ENCODE assay signal across 28 mouse cellular contexts in genomic region chr2:170022953-170023352, GRCm38 (mm10).
A peak's percentile ranks its signal among the peaks of the same experiment; 100 is the strongest.
DNase-seq lines count a peak whose midpoint lies in the region; ATAC-seq and TF ChIP-seq lines count a peak whose summit lies in the region.
"Had no signal": no experiment of that assay in that cellular context is flagged by ENCODE, and none has a peak within 500 bp of the region (broad histone marks: within the 10 kb centered on the region; RNA-seq: fewer than 3 reads in every experiment).

No protein-coding gene starts in this region.

- intact Hi-C loops in heart, postnatal 10 days (cut with DNase I), result no loop called here

- H3K36me3 ChIP-seq in midbrain, embryonic 16.5 days (ENCODE audit: control insufficient read depth, insufficient read depth, low read length), result no peaks in the 10 kb centered on the region
- H3K36me3 ChIP-seq in midbrain, embryonic 15.5 days (replicated peaks), result no peaks in the 10 kb centered on the region
- H3K36me3 ChIP-seq in embryonic facial prominence, embryonic 15.5 days, result no peaks in the 10 kb centered on the region
- H3K36me3 ChIP-seq in limb, embryonic 13.5 days, result no peaks in the 10 kb centered on the region
- H3K36me3 ChIP-seq in kidney, embryonic 15.5 days, result no peaks in the 10 kb centered on the region
- H3K36me3 ChIP-seq: forebrain, embryonic 10.5 days; lung, embryonic 15.5 days; midbrain, embryonic 12.5 days had no signal

- H3K9me3 ChIP-seq in midbrain, embryonic 16.5 days (replicated peaks; ENCODE audit: control insufficient read depth, low read length, poor library complexity, severe bottlenecking), result no peaks in the 10 kb centered on the region
- no peaks in the 10 kb centered on the region for H3K9me3 ChIP-seq in midbrain, embryonic 15.5 days
- no peaks in the 10 kb centered on the region for H3K9me3 ChIP-seq in embryonic facial prominence, embryonic 15.5 days (replicated peaks)
- H3K9me3 ChIP-seq in limb, embryonic 13.5 days, result 0 out of 2 replicates have a peak, but pooled peaks cover 4% of the 10 kb centered on the region
- H3K9me3 ChIP-seq in kidney, embryonic 15.5 days (replicated peaks), result peaks cover 3% of the 10 kb centered on the region; the same call in 1 of the 2 replicates
- H3K9me3 ChIP-seq: lung, embryonic 15.5 days; midbrain, embryonic 12.5 days had no signal

- DNase-seq in brain, embryonic 14.5 days (ENCODE audit: low read depth), result peak; percentile 27
- no peak for DNase-seq in heart, postnatal 10 days
- DNase-seq: adrenal gland, postnatal 25 days; cerebellum, adult 18-20 months; cerebellum, postnatal 10 days; gastrocnemius, postnatal 25 days; heart, adult 18-20 months; heart, postnatal 4 days; kidney, adult 11 months; kidney, postnatal 25 days; lung, postnatal 36 days; right cerebral cortex, postnatal 4 days; thymus, adult 18-20 months had no signal

- peaks cover 7% of the 10 kb centered on the region; the same call in 1 of the 2 replicates for H3K4me1 ChIP-seq in midbrain, embryonic 16.5 days (ENCODE audit: control insufficient read depth, insufficient read depth, low read length)
- H3K4me1 ChIP-seq in midbrain, embryonic 15.5 days, result peaks cover 14% of the 10 kb centered on the region
- no peaks in the 10 kb centered on the region for H3K4me1 ChIP-seq in embryonic facial prominence, embryonic 15.5 days
- H3K4me1 ChIP-seq in limb, embryonic 13.5 days, result peaks cover 19% of the 10 kb centered on the region
- no peaks in the 10 kb centered on the region for H3K4me1 ChIP-seq in kidney, embryonic 15.5 days
- H3K4me1 ChIP-seq: lung, embryonic 15.5 days; midbrain, embryonic 12.5 days had no signal

- 72% methylated on average over 5 of the region's 5 CpGs for WGBS in midbrain, embryonic 16.5 days
- WGBS in midbrain, embryonic 15.5 days, result 65% methylated on average over 5 of the region's 5 CpGs
- 62% methylated on average over 5 of the region's 5 CpGs for WGBS in embryonic facial prominence, embryonic 15.5 days
- WGBS in limb, embryonic 13.5 days, result 54% methylated on average over 5 of the region's 5 CpGs
- 65% methylated on average over 5 of the region's 5 CpGs for whole genome bisulfite sequencing in kidney, embryonic 15.5 days

- H3K27ac ChIP-seq in midbrain, embryonic 16.5 days (ENCODE audit: low read length), result no peak overlapping the region
- H3K27ac ChIP-seq in midbrain, embryonic 15.5 days, result no peak overlapping the region
- H3K27ac ChIP-seq in embryonic facial prominence, embryonic 15.5 days (replicated peaks), result peak overlapping the region; percentile 39; the same call in 1 of the 2 replicates
- H3K27ac ChIP-seq in limb, embryonic 13.5 days, result no peak overlapping the region
- H3K27ac ChIP-seq in kidney, embryonic 15.5 days, result no peak overlapping the region
- H3K27ac ChIP-seq: forebrain, embryonic 10.5 days; hindbrain, embryonic 14.5 days; left cerebral cortex, adult 2 months; lung, embryonic 15.5 days; midbrain, embryonic 12.5 days; stomach, postnatal 0 days had no signal

- no peak overlapping the region for H3K4me3 ChIP-seq in midbrain, embryonic 16.5 days (ENCODE audit: low read depth, low read length)
- H3K4me3 ChIP-seq in midbrain, embryonic 15.5 days, result no peak overlapping the region
- H3K4me3 ChIP-seq in embryonic facial prominence, embryonic 15.5 days (replicated peaks), result no peak overlapping the region
- no peak overlapping the region for H3K4me3 ChIP-seq in limb, embryonic 13.5 days
- no peak overlapping the region for H3K4me3 ChIP-seq in kidney, embryonic 15.5 days (replicated peaks)
- H3K4me3 ChIP-seq: forebrain, embryonic 10.5 days; left cerebral cortex, adult 2 months; lung, embryonic 15.5 days; midbrain, embryonic 12.5 days had no signal

- H3K9ac ChIP-seq in midbrain, embryonic 16.5 days (ENCODE audit: low read depth, low read length), result no peak overlapping the region
- H3K9ac ChIP-seq in midbrain, embryonic 15.5 days, result no peak overlapping the region
- H3K9ac ChIP-seq in embryonic facial prominence, embryonic 15.5 days, result no peak overlapping the region
- no peak overlapping the region for H3K9ac ChIP-seq in limb, embryonic 13.5 days
- no peak overlapping the region for H3K9ac ChIP-seq in kidney, embryonic 15.5 days
- H3K9ac ChIP-seq: hindbrain, embryonic 14.5 days; lung, embryonic 15.5 days; midbrain, embryonic 12.5 days had no signal

- no peak overlapping the region for H3K4me2 ChIP-seq in midbrain, embryonic 16.5 days (ENCODE audit: low read length)
- H3K4me2 ChIP-seq in midbrain, embryonic 15.5 days, result no peak overlapping the region
- H3K4me2 ChIP-seq in embryonic facial prominence, embryonic 15.5 days (replicated peaks), result no peak overlapping the region
- H3K4me2 ChIP-seq in limb, embryonic 13.5 days (replicated peaks), result no peak overlapping the region
- no peak overlapping the region for H3K4me2 ChIP-seq in kidney, embryonic 15.5 days
- H3K4me2 ChIP-seq: heart, embryonic 11.5 days; hindbrain, embryonic 14.5 days; liver, embryonic 11.5 days; lung, embryonic 15.5 days; midbrain, embryonic 12.5 days had no signal

- TF ChIP-seq CTCF in brain, embryonic 14.5 days (IDR thresholded peaks at IDR 0.05; ENCODE audit: borderline replicate concordance, extremely low read depth, insufficient read depth, insufficient read length), result no peak

- no peak for TF ChIP-seq POLR2A in brain, embryonic 14.5 days (IDR thresholded peaks at IDR 0.05; ENCODE audit: borderline replicate concordance, extremely low read depth, insufficient read depth, insufficient read length, poor library complexity, severe bottlenecking)

- no peaks in the 10 kb centered on the region for H3K27me3 ChIP-seq in midbrain, embryonic 16.5 days (ENCODE audit: control insufficient read depth, insufficient read depth, low read depth, low read length)
- H3K27me3 ChIP-seq in midbrain, embryonic 15.5 days (replicated peaks), result no peaks in the 10 kb centered on the region
- no peaks in the 10 kb centered on the region for H3K27me3 ChIP-seq in embryonic facial prominence, embryonic 15.5 days
- H3K27me3 ChIP-seq in limb, embryonic 13.5 days, result no peaks in the 10 kb centered on the region
- H3K27me3 ChIP-seq in kidney, embryonic 15.5 days, result no peaks in the 10 kb centered on the region
- H3K27me3 ChIP-seq: lung, embryonic 15.5 days; midbrain, embryonic 12.5 days had no signal

- ATAC-seq in midbrain, embryonic 16.5 days, result peak; percentile 36; the same call in 1 of the 2 replicates
- no peak for ATAC-seq in midbrain, embryonic 15.5 days (replicated peaks)
- no peak; the same call in 1 of the 2 replicates for ATAC-seq in embryonic facial prominence, embryonic 15.5 days (ENCODE audit: insufficient number of reproducible peaks, low FRiP score, low TSS enrichment, low read depth)
- ATAC-seq in limb, embryonic 13.5 days (ENCODE audit: low FRiP score, low read depth), result peak; percentile 67
- ATAC-seq in kidney, embryonic 15.5 days (replicated peaks; ENCODE audit: low FRiP score), result no peak
- ATAC-seq: CD4-positive, CD25-positive, alpha-beta regulatory T cell, adult 4 months; inflammation-experienced regulatory T-cells, adult 6 months had no signal

Comparison
In these comparisons a context has a peak if more than half of its experiments do, and no peak if none do; other contexts are left out.
1. ATAC-seq: peak in midbrain, embryonic 16.5 days (single experiment) and limb, embryonic 13.5 days (single experiment); none in midbrain, embryonic 15.5 days (single experiment), embryonic facial prominence, embryonic 15.5 days (single experiment) and kidney, embryonic 15.5 days (single experiment).